Mouse (Mus musculus): ENCODE data around the gene Ffar2. TPM values are rescaled to one million over a fixed set of nuclear protein-coding genes. Genes with fewer than 3 reads are reported as not detected.

Ffar2 gene
- 1.3 TPM for total RNA-seq (2023)

GRCm38 (mm10) chr7:30823675-30824074, at the start of gene Ffar2:
Ffar2 (minus strand) TSS chr7:30823775.

DNA sequence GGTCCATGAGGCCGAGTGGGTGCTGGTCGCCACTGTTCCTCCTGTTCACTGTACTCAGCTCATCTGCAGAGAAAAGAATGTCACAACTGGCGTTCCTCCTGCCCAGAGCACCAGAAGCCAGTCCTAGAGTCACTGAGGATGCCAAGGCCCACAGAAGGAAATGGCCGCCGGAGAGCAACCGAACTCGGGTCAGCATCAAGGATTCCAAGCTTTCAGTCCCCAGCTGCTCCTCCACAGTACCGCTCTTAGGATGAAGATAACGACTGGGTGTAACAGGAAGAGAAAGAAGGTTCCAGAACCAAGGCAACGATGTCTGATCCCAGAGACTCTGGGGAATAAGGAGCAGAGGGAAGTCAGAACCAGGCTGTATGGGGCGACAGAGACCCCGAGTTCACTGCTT, 37.9 kb upstream of the Ffar2 start, which contains the start of gene Ffar1:
Gene Ffar1, minus strand, starts transcription at position 101 of the 400 bp plus-strand sequence.

DNA sequence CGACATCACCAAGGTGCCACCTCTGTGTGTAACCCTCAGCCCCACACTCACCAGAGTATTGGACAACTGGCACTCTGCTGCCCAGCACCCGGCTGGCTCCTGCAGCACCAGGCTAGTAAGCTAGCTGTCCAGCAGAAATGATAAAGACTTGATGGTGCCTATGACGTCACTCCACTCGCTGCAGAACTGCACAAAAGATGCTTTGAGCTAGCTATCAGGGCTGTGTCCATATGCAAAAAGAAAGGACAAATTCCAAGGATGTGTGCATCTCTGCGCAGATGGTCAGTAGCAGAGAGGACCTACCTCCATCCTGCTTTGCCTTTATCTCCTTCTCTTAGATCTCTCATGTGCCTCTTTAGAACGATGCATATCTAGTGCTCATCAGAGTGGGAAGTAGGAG, 32.5 kb upstream of the Ffar2 start, which contains the start of gene Ffar3:
Gene Ffar3, minus strand, starts transcription at position 101 of the 400 bp plus-strand sequence.

GRCm38 (mm10) chr7:30787377-30788022, 36.1 kb downstream of the Ffar2 start, which contains the start of gene Krtdap:
Krtdap (plus strand) TSS chr7:30787896.

Other genes starting within 250 kb of the Ffar2 start
- gene Kmt2b, start 235.0 kb downstream of the Ffar2 start, total RNA-seq (2023), result 106 TPM
- not detected for gene Zbtb32, start 224.9 kb downstream of the Ffar2 start, total RNA-seq (2023)
- 0.49 TPM for gene Upk1a, start 210.9 kb downstream of the Ffar2 start, total RNA-seq (2023)
- 185 TPM for gene Cox6b1, start 197.6 kb downstream of the Ffar2 start, total RNA-seq (2023)
- gene Etv2, start 187.9 kb downstream of the Ffar2 start, total RNA-seq (2023), result not detected
- 91.5 TPM for gene Rbm42, start 173.5 kb downstream of the Ffar2 start, total RNA-seq (2023)
- gene Haus5, start 158.8 kb downstream of the Ffar2 start, total RNA-seq (2023), result 37.6 TPM
- gene Pmis2, start 152.2 kb downstream of the Ffar2 start, total RNA-seq (2023), result not detected
- not detected for gene 2200002J24Rik, start 124.8 kb downstream of the Ffar2 start, total RNA-seq (2023)
- not detected for gene Atp4a, start 111.6 kb downstream of the Ffar2 start, total RNA-seq (2023)
- gene Tmem147, start 94.2 kb downstream of the Ffar2 start, total RNA-seq (2023), result 47.1 TPM
- gene Gapdhs, start 80.1 kb downstream of the Ffar2 start, total RNA-seq (2023), result not detected
- gene Sbsn, start 72.3 kb downstream of the Ffar2 start, total RNA-seq (2023), result 6.2 TPM
- gene Dmkn, start 60.0 kb downstream of the Ffar2 start, total RNA-seq (2023), result not detected
- gene Krtdap, start 35.9 kb downstream of the Ffar2 start, total RNA-seq (2023), result not detected
- gene Ffar3, start 32.4 kb upstream of the Ffar2 start, total RNA-seq (2023), result not detected
- gene Ffar1, start 37.8 kb upstream of the Ffar2 start, total RNA-seq (2023), result 1.3 TPM
- 60.4 TPM for gene Cd22, start 56.6 kb upstream of the Ffar2 start, total RNA-seq (2023)
- not detected for gene Mag, start 91.1 kb upstream of the Ffar2 start, total RNA-seq (2023)
- gene Hamp2, start 100.9 kb upstream of the Ffar2 start, total RNA-seq (2023), result not detected
- not detected for gene Hamp, start 120.3 kb upstream of the Ffar2 start, total RNA-seq (2023)
- gene Usf2, start 133.0 kb upstream of the Ffar2 start, total RNA-seq (2023), result 165 TPM
- gene Lsr, start 149.7 kb upstream of the Ffar2 start, total RNA-seq (2023), result 5.6 TPM
- not detected for gene Fam187b, start 150.0 kb upstream of the Ffar2 start, total RNA-seq (2023)
- 937 TPM for gene Fxyd5, start 218.7 kb upstream of the Ffar2 start, total RNA-seq (2023)
- 3.8 TPM for gene Fxyd7, start 227.7 kb upstream of the Ffar2 start, total RNA-seq (2023)
- gene Fxyd1, start 233.4 kb upstream of the Ffar2 start, total RNA-seq (2023), result not detected
- 0.61 TPM for gene Lgi4, start 235.6 kb upstream of the Ffar2 start, total RNA-seq (2023)

Data from CD8-positive naive resting alpha-beta T cell, adult 57 days (primary cell).